Mouse (Mus musculus): ENCODE results near the gene Nacad.

The Nacad gene

GRCm38 (mm10) chr11:6603224-6603623 is 2.6 kb downstream of the Nacad start:
- no peak for DNase-seq

GRCm38 (mm10) chr11:6602662-6603061 is 3.2 kb downstream of the Nacad start:
- no peak for DNase-seq

GRCm38 (mm10) chr11:6601649-6602480 is 4.0 kb downstream of the Nacad start:
- peak; percentile 19 for DNase-seq

GRCm38 (mm10) chr11:6600284-6600944 is 5.4 kb downstream of the Nacad start:
- no peak for DNase-seq

GRCm38 (mm10) chr11:6599831-6600230 is 6.0 kb downstream of the Nacad start:
- DNase-seq = peak; percentile 20

- DNase-seq = peak; percentile 32
Measured at GRCm38 (mm10) chr11:6599011-6599681, 6.7 kb downstream of the Nacad start.

- no peak for DNase-seq
Measured at GRCm38 (mm10) chr11:6598191-6598889, 7.5 kb downstream of the Nacad start.

GRCm38 (mm10) chr11:6597523-6597922 is 8.3 kb downstream of the Nacad start:
- no peak for DNase-seq

GRCm38 (mm10) chr11:6596616-6597015 is 9.2 kb downstream of the Nacad start:
- DNase-seq = no peak

GRCm38 (mm10) chr11:6596205-6596604 is 9.6 kb downstream of the Nacad start:
- no peak for DNase-seq

GRCm38 (mm10) chr11:6595339-6595738 is 10.5 kb downstream of the Nacad start:
- DNase-seq = no peak

GRCm38 (mm10) chr11:6594845-6595244 is 11.0 kb downstream of the Nacad start:
- no peak for DNase-seq

GRCm38 (mm10) chr11:6593406-6593805 is 12.4 kb downstream of the Nacad start:
- DNase-seq = no peak

GRCm38 (mm10) chr11:6590933-6591675 is 14.7 kb downstream of the Nacad start:
- DNase-seq = no peak

- no peak for DNase-seq
Measured at GRCm38 (mm10) chr11:6589838-6590237, 16.0 kb downstream of the Nacad start.

- DNase-seq = no peak
Measured at GRCm38 (mm10) chr11:6588295-6588694, 17.6 kb downstream of the Nacad start.

- DNase-seq = no peak
Measured at GRCm38 (mm10) chr11:6587249-6587940, 18.5 kb downstream of the Nacad start.

- DNase-seq = no peak
Measured at GRCm38 (mm10) chr11:6586660-6587059, 19.2 kb downstream of the Nacad start.

GRCm38 (mm10) chr11:6585748-6586147 is 20.1 kb downstream of the Nacad start:
- no peak for DNase-seq

- DNase-seq = no peak
Measured at GRCm38 (mm10) chr11:6581560-6581959, 24.3 kb downstream of the Nacad start.

GRCm38 (mm10) chr11:6580065-6580750 is 25.6 kb downstream of the Nacad start:
- DNase-seq = no peak
